Mouse (Mus musculus) lung, embryonic 14.5 days (tissue): ENCODE results near the gene Cygb. TPM values are rescaled to one million over a fixed set of nuclear protein-coding genes. Genes with fewer than 3 reads are reported as not detected.
A peak's percentile ranks its signal among the peaks of the same experiment; 100 is the strongest.

ENCODE experiments used
- ATAC-seq: fragments of 200-750 bp; cut with Nextera tagmentation; 2 replicates; pipeline ENCODE4 v1.8.0; 2017; ENCODE audit warnings: mild to moderate bottlenecking, moderate TSS enrichment, moderate library complexity; ENCODE audit not compliant: insufficient read depth
- DNase-seq: peaks from one replicate; pipeline ENCODE4 v3.0.0-alpha.2; 2015
- H3K27ac ChIP-seq: fragments of 300-500 bp; sonication (generic); 2 replicates; pipeline ENCODE4 v1.5.1; 2014; ENCODE audit warnings: low read depth, mild to moderate bottlenecking, moderate library complexity
- H3K27me3 ChIP-seq: fragments of 300-500 bp; sonication (generic); 2 replicates; pipeline ENCODE4 v1.6.1; 2014; ENCODE audit warnings: low read length, control low read depth; ENCODE audit not compliant: insufficient read depth
- H3K36me3 ChIP-seq: fragments of 300-500 bp; sonication (generic); 2 replicates; pipeline ENCODE4 v1.6.1; 2014; ENCODE audit warnings: control low read depth; ENCODE audit not compliant: insufficient read depth
- H3K4me1 ChIP-seq: fragments of 300-500 bp; sonication (generic); 2 replicates; pipeline ENCODE4 v1.6.1; 2014; ENCODE audit warnings: antibody characterized with exemption, control low read depth; ENCODE audit not compliant: insufficient read depth
- H3K4me2 ChIP-seq: fragments of 300-500 bp; sonication (generic); 2 replicates; pipeline ENCODE4 v1.6.1; 2014; ENCODE audit warnings: mild to moderate bottlenecking
- H3K4me3 ChIP-seq: fragments of 300-500 bp; sonication (generic); 2 replicates; pipeline ENCODE4 v1.5.1; 2014; ENCODE audit warnings: low read depth, low read length
- H3K9ac ChIP-seq: fragments of 300-500 bp; sonication (generic); 2 replicates; pipeline ENCODE4 v1.6.1; 2014
- H3K9me3 ChIP-seq: fragments of 300-500 bp; sonication (generic); 2 replicates; pipeline ENCODE4 v1.6.1; 2016; ENCODE audit warnings: low read depth, low read length, control low read depth
- CTCF ChIP-seq: IDR thresholded peaks from 2 replicates; pipeline ENCODE4 v1.5.1; 2016; ENCODE audit warnings: antibody characterized with exemption, low read depth
- WGBS: fragments of 180-500 bp; shearing (Covaris S2); extraction: QIAGEN DNeasy Blood & Tissue Kit; methylation state at CpG from one replicate; pipeline ENCODE4 v1.1.7; 2014; 5-methylcytosine and 5-hydroxymethylcytosine counted together
- polyA plus RNA-seq: library from polyadenylated mRNA; unstranded; fragments of >200 nt; fragmentation: Nextera tagmentation; extraction: Ambion mirVana; gene quantifications from 2 replicates; pipeline ENCODE4 v1.2.1, GENCODE M21; 2014

Cygb gene
- polyA plus RNA-seq, 1 experiment from 2014 or later = 9.5 TPM

DNA sequence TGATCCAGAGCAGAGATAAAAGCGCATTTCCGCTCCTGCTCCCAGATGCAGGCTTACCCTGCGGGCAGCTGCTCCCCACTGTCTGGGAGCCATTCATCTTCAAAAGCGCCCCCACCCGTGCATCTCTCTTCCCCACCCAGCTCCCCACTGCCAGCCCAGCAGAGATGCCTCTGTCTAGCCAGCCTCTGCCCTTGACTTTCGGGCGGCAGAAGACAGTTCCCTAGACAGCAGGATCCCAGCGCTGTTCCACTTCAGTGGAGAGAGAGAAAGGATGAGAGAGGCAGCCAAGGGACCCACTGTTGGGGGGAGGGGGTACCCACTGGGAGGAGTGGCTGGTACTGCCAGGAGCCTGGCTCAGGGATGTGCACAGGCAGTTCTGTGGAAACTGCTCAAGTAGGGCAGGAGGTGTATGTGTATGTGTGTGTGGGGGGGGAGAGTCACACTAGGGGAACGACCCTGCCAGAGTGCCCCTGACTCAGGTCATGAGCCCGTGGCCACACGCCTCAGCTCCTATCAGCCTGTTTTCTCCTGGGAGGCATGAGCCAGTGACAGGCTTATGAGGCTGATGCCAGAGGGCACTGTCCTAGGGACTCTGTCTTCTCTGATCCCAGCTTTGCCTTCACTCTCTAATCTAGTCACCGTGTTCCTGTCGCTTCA lies 7.3 kb upstream of the Cygb start:
- Histone ChIP-seq H3K27me3 (peaks cover 5% of the 10 kb centered on the region; the same call in 1 of the 2 replicates), H3K9ac (peak overlapping the region; percentile 16; the same call in 1 of the 2 replicates), H3K9me3 (no peaks in the 10 kb centered on the region), H3K36me3 (no peaks in the 10 kb centered on the region), H3K27ac (0 out of 2 replicates have a peak overlapping the region, but pooled peaks have one; percentile 10), H3K4me3 (no peak overlapping the region), H3K4me2 (no peak overlapping the region), H3K4me1 (peaks cover 35% of the 10 kb centered on the region; the same call in 1 of the 2 replicates)
- WGBS = 35% methylated on average over 13 of the region's 13 CpGs
- no peak for TF ChIP-seq CTCF
- DNase-seq = no peak
- no peak for ATAC-seq

DNA sequence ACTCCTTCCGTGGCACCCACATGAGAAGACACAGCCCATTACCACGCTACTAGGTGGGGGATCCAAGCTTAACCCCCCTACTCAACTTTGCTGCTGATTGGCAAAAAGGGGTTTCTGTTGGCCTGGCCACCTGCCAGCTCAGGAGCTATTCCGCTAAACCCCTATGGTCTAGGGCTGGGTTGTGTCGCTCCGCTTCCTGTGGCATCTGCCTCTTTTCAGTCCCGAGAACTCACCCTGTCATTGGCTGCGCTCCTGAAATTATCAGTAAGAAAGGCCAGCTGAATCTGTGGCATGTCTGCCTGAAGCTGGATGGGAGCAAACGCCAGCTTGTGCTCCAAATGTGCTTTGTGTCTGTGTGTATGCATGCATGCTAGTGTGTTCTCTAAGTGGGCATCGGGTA lies 6.1 kb upstream of the Cygb start:
- H3K36me3 ChIP-seq = no peaks in the 10 kb centered on the region
- WGBS = 56% methylated on average over 9 of the region's 9 CpGs
- H3K4me1 ChIP-seq = peaks cover 29% of the 10 kb centered on the region; the same call in 1 of the 2 replicates

DNA sequence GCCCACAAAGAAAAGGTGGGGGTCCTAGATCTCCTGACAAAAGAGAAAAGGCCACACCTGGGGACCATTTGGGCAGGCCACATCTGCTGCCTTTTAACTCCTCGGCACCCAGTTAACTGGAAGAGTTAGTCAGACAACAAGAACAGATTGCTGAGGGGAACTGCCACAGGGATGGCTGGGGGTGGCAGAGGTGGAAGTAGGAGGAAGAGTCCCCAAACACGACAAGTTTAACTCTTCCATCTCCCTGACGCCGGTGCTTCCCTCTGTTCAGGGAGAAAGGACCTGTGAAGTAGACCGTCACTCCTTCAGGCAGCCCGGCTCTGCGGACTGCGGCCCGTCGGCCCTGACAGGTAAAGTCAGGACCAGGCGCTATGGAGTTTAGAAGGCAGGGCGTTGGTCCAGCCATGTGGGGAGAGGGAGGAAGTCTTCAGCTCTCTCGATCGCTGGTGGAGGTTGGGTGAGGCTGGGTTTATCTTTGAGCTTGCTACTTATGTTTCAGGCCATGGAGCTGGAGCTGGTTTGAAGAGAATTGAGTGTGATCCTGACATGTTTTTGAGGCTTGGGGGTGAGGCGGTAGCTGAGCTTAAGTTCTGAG lies 5.0 kb upstream of the Cygb start:
- Histone ChIP-seq H3K27ac (no peak overlapping the region), H3K36me3 (no peaks in the 10 kb centered on the region), H3K9ac (no peak overlapping the region), H3K4me3 (no peak overlapping the region), H3K4me2 (no peak overlapping the region), H3K27me3 (peaks cover 15% of the 10 kb centered on the region), H3K4me1 (peaks cover 29% of the 10 kb centered on the region; the same call in 1 of the 2 replicates), H3K9me3 (no peaks in the 10 kb centered on the region)
- no peak for TF ChIP-seq CTCF
- ATAC-seq (no peak), DNase-seq (no peak)
- 68% methylated on average over 15 of the region's 15 CpGs for WGBS

More for the DNA sequence above, 6.1 kb upstream of the Cygb start:
- DNase-seq (peak; percentile 44), ATAC-seq (no peak)
- peaks cover 5% of the 10 kb centered on the region; the same call in 1 of the 2 replicates for H3K27me3 ChIP-seq
- no peak overlapping the region for H3K4me3 ChIP-seq
- H3K4me2 ChIP-seq = no peak overlapping the region
- no peak overlapping the region for H3K9ac ChIP-seq
- H3K27ac ChIP-seq = no peak overlapping the region
- no peaks in the 10 kb centered on the region for H3K9me3 ChIP-seq
- no peak for TF ChIP-seq CTCF

DNA sequence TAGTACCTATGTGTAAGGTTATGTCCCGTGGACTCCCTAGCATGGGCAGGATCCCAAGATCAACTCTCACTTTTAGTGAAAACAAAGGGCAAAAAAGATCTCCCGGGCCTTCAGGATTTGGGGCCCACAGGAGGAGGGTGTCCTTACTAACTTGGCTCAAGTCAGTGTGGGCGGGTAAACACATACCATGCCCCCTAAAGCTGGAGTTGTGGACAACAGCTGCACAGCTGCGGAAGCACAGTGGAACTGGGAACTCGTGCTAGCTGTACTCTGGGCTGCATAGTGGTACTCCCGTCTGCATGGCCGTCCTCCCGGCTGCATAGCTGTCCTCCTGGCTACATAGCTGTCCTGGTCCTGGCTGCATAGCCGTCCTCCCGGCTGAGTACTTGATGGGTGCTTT lies 4.1 kb upstream of the Cygb start:
- whole genome bisulfite sequencing = 51% methylated on average over 10 of the region's 10 CpGs
- H3K4me1 ChIP-seq = peaks cover 31% of the 10 kb centered on the region; the same call in 1 of the 2 replicates
- no peaks in the 10 kb centered on the region for H3K36me3 ChIP-seq
- TF ChIP-seq CTCF = no peak
- peaks cover 22% of the 10 kb centered on the region for H3K27me3 ChIP-seq
- no peak overlapping the region for H3K4me3 ChIP-seq
- H3K4me2 ChIP-seq = peak overlapping the region; percentile 50
- peak; percentile 47 for ATAC-seq
- H3K9me3 ChIP-seq = no peaks in the 10 kb centered on the region
- no peak overlapping the region for H3K9ac ChIP-seq
- H3K27ac ChIP-seq = peak overlapping the region; percentile 82
- DNase-seq = peak; percentile 62

- H3K36me3 ChIP-seq = no peaks in the 10 kb centered on the region
- H3K4me2 ChIP-seq = peak overlapping the region; percentile 50
- TF ChIP-seq CTCF = peak; percentile 50
- peaks cover 30% of the 10 kb centered on the region; the same call in 1 of the 2 replicates for H3K4me1 ChIP-seq
- DNase-seq (peak; percentile 98), ATAC-seq (peak; percentile 94)
- no peaks in the 10 kb centered on the region for H3K9me3 ChIP-seq
- WGBS = 14% methylated on average over 22 of the region's 22 CpGs
- peak overlapping the region; percentile 82 for H3K27ac ChIP-seq
- H3K4me3 ChIP-seq = peak overlapping the region; percentile 11
- peaks cover 29% of the 10 kb centered on the region for H3K27me3 ChIP-seq
- H3K9ac ChIP-seq = peak overlapping the region; percentile 27; the same call in 1 of the 2 replicates
These were observed 3.5 kb upstream of the Cygb start for GRCm38 (mm10) chr11:116657311-116658223.

DNA sequence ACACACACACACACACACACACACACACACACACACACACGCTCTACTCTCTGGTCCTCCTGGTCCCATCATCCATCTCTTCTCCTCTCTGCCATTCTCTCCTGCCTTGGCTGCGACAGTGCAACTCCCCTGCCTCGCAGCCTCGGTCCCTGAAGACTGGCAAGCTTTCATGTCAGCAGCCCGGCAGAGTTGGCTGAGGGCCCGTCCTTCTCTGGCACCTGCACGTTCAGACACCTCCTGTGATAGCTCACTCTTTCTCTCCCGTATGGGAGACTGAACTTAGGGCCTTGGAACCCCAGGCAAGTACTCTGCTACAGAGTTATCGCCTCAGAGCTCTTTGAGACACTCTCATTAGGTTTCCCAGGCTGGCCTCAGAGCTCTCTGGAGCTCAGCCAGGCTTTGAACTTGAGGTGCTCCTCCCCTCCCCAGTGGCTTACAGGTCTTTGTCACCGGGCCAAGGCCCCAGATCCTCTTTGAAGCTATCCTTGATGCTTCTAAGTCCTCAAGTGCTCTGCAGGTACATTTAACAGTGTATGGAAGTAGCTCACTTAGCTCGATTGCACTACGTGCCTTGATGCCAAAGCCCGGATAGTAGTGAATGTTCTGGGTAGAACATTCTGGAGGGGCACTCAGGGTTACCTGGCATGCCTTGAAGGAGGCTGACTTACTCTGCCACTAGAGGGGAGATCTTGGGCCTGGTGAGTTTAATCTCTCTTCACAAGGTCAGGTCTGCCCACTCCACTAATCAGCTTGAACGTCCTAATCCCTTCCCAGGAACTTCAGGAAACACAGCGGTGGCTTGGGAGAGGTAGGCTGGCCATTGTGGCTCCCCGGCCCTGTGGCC lies 2.5 kb upstream of the Cygb start:
- H3K36me3 ChIP-seq = no peaks in the 10 kb centered on the region
- H3K9ac ChIP-seq = no peak overlapping the region
- 0 out of 2 replicates have a peak overlapping the region, but pooled peaks have one; percentile 82 for H3K27ac ChIP-seq
- peak overlapping the region; percentile 50; the same call in 1 of the 2 replicates for H3K4me2 ChIP-seq
- H3K4me3 ChIP-seq = no peak overlapping the region
- ATAC-seq (no peak), DNase-seq (no peak)
- peaks cover 33% of the 10 kb centered on the region for H3K27me3 ChIP-seq
- 65% methylated on average over 16 of the region's 16 CpGs for WGBS
- H3K9me3 ChIP-seq = no peaks in the 10 kb centered on the region
- TF ChIP-seq CTCF = 0 out of 2 replicates have a peak, but pooled peaks have one; percentile 12
- peaks cover 21% of the 10 kb centered on the region; the same call in 1 of the 2 replicates for H3K4me1 ChIP-seq
